Mouse (Mus musculus): ENCODE results near the gene Atp6v1g1.

DNA sequence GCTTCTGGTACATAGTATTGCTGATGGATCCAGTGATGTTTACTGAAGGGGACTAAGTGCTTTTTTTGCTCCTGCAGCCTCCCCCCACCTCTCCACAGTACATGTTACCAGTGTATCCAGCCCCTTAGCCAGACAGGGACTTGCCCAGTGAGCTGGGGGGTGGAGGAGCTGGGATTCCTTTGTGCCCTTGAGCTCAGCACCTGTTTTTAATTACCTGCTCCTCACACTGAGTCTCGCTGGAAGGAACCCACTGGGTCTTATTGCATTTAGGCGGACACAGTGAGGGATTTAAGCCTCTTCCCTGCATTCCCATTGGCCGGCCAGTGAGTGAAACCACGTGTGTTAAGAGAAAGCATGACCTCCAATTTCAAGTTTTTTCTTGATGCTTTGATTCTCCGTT, 38.0 kb downstream of the Atp6v1g1 start:
- TF ChIP-seq EP300 (IDR thresholded peaks at IDR 0.05; ENCODE audit: insufficient read depth, low read depth, low read length), result no peak
- TF ChIP-seq POLR2A (IDR thresholded peaks at IDR 0.05; ENCODE audit: insufficient read depth, low read length), result no peak
